Mouse (Mus musculus): ENCODE measurements around the gene Actr6.

Actr6 gene

DNA sequence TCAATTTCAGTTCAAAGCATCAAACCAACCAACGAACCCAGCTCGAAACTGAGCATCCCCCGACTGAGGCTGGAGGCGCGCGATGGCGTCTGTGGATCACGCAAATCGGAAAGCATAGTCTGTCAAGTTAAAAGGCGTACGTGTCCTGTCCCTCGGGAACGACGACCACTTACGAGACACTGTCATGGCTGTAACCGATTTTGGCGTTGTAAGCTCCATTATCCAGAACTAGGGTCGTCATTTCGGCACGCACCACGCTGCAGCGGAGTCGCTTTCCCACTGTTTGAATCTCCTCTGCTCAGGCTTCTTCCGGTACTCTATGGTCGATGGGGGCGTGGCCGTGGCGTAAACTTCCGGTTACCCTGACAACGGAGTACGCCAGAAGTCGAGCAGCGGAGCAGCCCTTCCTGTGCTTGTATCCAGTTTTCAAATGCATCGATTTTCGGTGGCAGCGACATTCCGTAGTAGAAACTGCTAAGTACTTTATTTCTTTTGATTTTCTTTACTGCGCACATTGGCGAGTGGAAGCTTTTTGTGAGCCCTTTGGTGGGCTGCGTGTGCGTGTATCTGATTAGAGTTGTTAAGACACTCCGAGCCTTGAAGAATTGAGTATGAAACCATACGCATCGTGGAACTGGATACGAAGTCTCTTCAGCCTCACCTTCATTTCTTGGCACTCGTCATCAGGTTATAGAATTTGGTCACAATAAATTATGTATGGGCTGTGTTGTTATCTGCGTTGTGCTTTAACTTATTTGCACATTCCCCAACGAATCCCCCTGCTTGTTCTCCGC is at the start of gene Actr6:
Gene Actr6, minus strand, starts transcription at position 295 of the 794 bp plus-strand sequence.
- peak; percentile 94 for DNase-seq

DNA sequence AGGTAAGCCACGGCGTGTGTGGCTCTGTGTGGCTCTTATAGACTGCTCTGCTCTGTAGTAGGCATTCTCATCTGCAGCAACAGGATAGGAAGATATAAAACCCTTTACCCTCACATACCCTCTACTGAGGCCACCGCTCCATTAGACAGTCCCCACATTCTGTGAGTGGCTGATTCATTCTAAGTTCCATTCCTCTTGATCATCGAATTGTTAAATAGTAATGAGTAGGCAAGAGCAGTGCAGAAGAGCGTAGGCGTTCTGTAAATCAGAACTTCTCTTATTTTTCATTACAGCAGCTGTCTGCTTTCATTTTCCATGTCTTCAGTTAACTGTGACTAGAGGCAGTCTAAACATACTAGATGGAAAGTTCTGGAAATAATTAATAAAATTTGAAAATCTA is 43.9 kb upstream of the Actr6 start:
- DNase-seq, result no peak

DNA sequence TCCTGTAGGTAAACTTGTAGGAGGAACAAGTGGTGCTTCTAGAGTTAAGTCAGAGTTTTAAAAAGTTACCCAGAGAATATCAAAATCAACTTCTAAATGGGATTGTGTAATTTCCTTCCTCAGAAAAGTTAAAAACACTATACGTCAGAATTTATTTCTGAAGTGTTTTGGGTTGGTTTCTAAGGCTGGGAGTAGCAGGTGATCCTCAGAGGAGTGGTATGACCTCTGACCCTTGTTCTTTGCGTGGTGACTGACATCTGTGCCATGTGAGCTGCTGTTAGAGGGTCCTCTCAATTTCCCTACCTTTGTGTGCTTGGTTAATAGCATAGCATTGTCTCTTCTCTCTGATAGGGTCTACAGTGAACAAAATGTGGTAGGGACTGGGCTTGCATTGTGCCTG is 39.8 kb upstream of the Actr6 start:
- DNase-seq, result no peak

DNA sequence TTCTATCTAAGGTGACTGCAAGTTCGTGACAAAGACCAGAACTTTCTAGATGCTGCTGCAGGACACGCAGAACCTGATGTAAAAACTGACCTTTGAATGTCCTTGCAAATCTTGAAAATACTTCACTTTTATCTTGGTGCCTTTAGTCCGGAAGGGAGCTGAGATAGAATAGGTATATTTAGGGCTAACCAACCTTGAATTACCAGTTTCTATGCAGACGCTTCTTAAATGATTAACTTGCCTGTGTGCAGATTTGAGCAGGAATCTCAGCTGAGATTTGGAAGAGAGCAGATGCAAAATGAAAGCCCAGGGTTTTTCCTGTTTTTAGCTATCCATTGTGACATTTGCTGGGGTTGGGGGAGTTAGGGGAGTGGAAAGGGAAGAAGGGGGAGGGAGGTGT is 37.0 kb upstream of the Actr6 start:
- DNase-seq, result no peak

DNA sequence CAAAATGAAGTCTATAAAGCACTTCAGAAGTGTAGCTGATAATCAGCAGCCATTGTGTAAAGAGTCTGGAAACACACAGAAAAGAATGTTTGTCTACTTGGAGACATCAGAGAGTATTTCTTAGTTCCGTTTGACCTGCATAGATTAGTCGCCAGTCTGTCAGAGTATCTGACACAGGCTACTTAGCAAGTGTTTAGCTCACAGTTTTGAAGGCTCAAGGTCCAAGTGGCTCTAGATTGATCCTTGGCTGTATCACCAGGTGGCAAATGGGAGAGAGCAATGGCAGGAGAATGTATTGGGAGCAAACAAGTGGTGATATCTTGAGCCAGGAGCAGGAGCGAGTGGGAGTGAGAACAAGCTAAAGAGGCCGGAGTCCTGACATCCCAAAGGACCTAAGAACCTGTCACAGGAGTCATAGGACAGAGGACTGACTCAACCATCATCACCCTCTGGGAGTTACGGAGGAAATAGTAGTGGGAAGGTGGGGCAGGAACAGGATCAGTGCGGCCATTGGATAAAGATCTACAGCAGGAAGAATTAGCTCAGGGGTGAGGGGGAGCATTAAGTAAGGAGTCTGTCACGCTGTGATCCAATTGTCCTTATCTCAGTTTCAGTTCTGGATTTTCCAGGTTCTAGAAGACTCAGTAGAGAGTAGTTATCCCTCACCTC is 36.4 kb upstream of the Actr6 start:
- no peak for DNase-seq

DNA sequence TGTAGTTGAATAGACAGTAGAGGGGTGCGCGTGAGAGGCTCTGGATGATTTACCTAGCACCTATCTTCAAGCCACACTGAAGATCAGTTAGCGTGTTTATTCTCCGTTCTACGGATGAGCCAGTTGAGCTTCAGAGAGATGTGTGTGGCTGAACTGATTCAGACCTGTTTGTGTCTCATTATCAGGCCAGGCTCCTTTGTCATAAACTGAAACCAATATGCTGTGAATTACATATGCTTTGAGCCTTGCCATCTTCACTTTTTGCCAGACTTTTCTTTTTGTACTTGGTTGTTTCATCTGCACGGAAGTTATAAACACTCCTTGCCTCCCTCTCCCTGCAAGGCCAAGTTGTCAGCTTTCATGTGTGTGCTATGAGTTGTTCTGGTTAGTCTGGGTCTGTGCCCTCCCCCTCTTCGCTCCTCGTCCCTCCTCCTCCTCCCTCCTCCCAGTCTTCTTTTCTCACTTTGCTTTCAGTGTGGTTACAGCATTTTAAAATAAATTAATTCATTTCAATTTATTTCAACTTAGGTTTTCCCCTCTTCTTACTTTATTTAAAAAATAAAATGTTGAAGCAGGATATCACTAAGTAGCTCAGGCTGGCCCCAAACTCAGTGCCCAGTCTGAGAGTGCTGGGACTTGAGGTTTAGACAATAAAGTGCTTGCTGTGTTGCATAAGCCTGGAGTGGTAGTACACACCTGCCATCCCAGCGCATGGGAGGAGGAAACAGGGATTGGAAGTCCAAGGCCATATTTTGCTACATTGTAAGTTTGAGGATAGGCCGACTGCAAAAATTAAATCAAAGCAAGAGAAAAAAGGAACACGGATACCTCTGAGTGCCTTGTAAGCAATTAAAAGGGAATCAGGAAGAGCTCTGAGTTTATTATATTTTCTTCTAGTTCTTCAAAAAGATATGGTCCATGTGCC is 34.0 kb upstream of the Actr6 start:
- DNase-seq, result no peak

DNA sequence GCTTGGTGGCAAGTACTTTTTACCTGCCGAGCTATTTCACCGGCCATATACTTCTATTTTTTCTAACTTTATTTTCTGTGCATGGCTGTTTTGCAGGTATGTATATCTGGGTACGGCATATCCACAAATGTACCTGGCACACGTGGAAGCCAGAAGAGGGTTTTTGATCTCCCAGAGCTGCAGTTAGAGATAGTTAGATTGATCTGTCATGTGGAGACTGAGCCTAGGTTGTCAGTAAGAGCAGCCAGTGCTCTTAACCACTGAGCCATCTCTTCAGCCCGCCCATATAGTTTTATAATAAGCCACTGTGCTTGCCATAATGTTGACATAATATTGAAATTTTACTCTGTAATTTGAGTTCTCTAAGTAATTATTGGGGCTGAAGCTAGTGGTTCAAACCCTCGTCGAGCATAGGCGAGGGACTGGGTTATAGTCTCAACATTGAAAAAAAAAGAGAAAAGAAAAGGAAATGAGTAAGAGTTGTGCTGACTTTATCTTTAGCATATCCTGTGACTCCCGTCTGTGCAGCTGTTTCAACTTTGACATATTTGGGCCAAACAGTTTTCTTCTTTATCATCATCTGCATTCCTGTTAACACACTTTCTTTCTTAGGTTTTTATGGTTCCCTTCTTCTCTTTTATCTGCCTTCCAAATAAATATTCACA is 32.5 kb upstream of the Actr6 start:
- no peak for DNase-seq

DNA sequence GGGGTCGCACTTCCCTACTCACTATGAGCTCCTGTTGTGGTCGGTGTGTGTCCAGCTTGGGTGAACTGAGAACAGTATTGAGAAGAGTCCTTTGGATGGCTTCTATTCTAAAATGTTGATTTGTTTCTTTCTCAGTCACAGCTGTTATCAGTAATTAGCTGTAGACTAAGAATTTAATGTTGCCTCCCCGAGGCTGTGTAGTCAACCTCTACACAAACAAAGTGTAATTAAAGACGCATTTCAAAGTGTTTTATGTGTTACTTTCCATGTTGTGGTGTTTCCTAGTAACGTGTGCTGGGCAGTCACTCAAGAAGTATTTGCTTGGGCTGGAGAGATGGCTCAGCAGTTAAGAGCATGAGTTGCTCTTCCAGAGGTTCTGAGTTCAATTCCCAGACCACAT is 28.7 kb upstream of the Actr6 start:
- no peak for DNase-seq

DNA sequence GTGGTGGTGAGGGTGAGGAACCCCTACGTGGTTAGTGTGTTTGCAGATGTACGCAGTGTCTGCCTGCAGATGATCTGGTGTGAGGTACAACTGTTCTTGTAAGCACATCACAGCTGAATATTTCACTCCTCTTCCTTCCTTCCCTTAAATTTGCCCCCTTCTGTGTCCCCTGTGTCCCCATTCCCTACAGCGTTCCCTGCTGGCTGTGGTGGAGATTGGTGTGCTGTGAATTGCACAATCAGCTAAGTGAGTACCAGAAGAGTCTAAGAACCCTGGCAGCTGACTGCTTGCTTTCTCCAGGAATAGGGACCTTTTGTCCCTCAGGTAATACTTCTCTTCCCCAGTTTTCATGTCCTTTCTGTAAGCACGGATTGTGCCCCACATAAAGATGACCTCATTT is 23.1 kb upstream of the Actr6 start:
- no peak for DNase-seq

DNA sequence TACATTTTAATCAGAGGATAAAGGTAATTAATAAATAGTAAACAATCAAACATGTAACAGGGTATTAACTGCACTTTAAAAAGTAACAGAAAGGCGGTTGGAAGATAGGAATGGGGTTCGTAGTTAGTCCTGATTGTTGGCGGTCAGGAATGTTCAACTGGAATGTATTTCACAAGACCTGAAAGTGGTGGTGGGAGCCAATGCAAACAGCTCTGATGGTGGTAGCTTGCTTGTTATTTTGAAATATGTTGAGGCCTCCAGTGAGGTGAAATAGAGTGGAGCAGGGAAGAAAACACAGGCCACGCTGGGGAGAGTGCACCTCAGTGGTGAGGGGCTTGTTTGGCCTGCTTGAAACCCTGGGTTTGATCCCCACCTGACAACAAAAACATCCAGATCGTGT is 19.0 kb upstream of the Actr6 start:
- DNase-seq, result peak; percentile 33 to 43

DNA sequence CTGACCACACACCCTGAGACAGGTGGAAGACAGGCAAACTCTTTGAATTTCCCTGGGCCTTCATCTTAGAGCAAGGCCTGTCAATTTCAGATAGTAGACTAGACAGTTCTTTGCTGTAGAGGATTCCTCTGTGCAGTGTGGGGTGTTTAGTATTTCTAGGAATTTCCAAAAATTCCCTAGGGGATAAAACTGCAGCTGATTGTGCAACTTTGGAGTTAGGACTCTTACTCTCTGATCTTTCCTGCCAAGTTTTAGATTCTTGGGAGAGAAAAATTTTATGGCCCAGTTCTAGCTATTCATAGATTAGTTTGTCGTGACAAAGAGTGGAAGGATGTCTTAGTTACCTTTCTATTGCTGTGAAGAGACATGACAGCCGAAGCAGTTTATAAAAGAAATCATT is 16.5 kb upstream of the Actr6 start:
- DNase-seq, result no peak

DNA sequence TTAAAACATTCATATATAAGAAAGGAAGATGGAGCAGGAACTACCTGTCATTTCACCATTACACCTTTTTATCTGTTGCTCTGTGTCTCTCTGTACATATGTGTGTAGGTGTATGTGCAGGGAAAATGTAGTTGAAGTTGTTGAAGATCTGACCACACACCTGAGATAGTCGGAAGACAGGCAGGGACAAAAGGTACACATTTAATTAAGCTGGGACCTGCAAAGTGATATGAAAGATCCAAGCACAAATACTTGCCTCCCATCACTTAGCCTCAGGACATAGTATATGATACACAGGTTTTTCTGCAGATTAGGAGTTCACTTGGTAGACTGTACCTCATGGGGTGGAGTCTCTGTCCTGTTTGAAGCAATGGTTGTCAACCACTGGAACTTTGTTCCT is 15.8 kb upstream of the Actr6 start:
- DNase-seq, result no peak

DNA sequence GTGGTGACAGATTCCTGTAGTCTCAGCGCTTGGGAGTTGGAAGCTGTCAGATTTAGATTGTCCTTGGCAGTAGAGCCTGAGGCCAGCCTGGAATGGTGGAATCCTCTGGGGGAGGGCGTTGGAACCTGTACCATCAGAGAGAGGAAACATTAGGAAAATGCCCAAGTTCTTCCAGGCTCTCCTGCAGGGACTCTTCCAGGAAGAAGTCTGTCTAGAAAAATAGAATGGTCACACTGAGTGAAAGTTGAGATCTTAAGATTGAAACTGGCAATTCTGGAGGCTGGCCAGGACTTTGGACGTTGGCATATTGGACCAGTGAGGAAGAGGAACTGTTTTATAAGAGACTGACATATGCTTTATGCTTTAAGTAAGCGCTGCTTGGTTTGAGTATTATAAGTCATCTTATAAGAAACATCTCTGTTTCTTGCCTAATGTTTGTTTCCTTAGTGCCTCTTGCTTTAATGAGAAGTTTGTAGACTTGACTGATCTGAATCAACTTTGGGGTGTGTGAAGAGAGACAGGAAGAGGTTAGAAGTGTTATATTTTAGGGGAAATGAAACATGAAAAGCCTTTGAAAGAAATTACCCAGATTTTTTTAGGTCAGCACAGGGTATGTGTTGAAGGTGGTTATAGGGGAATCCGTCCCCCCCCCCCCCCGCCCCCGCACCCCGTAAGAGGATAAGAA is 15.3 kb upstream of the Actr6 start:
- DNase-seq, result no peak

DNA sequence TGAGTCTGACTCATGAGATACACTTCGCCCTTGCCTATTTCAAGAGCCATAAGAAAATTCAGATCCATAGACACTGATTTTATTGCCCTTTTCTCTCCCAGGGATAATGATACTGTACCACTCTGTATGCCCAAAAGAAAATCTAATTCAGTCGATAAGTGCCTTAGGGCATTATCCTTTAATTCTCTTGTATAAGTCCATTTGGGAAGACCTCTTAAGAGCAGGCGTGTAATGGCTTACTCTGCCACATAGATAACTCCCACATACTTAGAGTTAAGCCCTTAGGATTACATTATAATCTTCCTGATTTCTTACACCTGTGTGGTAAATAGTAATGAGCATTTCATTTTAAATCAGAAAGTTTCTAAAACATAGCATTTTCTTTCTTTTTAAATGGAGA is 14.5 kb upstream of the Actr6 start:
- no peak for DNase-seq

DNA sequence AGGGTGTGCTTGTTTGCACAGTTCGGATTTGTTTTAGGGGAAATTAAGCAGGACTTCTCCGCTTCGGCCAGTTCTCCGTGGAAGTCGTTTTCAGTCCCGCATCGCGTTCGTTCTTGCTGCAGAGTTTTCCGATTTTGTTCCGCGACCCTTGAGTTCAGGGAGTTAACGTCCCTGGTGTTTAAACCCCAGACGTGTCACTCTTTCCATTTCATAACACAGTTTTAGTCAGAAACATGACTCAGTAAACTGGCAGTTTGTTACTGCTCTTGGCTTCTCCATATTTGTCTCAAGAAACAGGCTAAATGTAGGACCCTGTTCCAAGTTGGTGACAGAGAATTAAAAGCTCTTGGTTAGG is 13.5 kb upstream of the Actr6 start:
- no peak for DNase-seq

DNA sequence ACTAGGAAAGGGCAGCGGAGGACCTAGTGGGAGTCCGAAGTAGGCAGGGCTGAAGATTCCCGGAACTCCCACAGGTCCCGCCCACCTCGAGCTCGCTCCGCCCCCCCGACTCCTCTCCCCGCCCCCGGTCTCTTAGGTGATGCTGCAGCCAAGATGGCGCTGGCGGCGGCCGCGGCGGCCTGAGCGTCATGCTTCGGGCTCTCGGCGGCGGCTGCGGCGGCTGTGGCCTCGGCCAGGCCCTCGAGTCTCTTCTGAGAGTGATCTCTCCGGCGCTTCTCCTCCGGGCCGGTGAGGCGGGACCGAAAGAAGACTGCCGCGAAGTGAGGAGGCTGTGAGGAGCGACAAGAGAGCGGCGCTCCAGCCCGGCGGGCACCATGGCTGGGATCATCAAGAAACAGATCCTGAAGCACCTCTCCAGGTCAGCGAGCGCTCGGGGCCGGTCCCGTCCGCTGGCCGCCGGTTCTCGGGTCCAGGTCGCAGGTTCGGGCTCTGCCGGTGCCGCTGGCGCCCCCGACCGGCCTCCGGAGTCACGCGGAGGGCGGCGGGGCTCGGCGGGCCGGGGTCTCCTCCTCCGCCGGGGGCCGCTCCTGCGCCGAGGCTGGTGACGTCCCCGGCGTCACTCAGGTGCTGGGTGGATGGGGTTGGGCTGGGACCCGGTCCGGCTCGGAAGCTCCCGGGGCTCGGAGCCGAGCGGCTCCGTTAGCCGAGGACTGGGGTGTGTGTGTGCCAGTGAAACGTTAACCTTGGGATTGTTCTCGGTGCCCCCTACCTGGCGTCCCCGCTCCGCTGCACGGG is 13.0 kb upstream of the Actr6 start, which contains the start of gene Uhrf1bp1l:
Gene Uhrf1bp1l, plus strand, starts transcription at position 121 of the 795 bp plus-strand sequence.
- peak; percentile 93 to 94 for DNase-seq

DNA sequence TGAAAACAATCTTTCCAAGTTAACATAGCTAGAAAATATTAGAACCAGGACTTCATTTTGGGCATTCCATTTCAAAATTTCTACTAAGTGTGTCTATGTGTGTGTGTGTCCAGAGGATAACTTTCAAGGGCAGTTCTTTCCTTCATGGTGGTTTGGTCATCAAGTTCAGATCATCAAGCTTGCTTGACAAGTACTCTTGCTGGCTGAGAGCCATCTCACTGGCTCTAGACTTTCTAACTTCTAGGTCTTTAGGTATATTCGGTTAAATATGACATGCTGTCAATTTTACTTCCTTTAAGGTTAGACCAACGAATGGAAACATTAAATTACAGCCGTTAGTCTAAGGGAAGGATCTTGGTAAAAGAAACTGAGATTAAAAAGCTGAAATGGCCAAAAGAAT is 12.2 kb upstream of the Actr6 start:
- no peak for DNase-seq

DNA sequence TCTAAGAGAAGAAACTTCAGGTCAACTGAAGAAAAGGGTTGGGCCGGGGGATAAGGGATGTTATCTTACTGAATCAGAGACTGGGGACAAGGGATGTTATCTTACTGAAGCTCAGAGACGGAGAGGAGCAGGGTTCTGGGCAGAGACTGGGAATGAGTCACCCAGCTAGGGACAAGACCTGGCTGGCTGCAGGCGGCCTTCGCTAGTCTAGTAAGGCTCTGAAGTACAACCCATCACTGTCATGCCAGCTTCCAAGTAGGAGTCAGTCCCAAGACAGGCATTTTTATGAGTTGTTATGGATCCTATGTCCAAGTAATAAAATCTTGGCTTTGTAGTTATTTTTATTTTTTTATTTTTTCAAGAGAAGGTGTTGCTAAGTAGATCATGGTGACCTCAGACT is 11.2 kb upstream of the Actr6 start:
- DNase-seq, result no peak

DNA sequence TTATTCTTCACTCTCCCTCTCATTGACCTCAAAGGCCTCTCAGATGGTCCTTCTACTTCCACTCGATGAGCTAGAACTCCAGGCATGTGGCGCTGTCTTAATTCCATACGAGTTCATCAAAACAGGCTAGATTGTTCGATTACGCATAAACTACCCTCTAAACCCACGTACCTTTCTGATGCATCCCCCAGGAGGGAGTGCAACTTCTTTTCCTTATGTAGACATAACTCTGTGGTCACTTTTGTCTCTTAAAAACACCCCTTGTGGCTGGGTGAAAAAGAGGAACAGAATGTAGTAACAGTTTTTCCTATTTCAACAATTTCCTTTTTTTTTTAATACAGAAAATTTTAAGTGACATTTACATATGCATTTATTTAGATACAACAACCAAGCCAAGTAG is 8.9 kb upstream of the Actr6 start:
- no peak for DNase-seq

DNA sequence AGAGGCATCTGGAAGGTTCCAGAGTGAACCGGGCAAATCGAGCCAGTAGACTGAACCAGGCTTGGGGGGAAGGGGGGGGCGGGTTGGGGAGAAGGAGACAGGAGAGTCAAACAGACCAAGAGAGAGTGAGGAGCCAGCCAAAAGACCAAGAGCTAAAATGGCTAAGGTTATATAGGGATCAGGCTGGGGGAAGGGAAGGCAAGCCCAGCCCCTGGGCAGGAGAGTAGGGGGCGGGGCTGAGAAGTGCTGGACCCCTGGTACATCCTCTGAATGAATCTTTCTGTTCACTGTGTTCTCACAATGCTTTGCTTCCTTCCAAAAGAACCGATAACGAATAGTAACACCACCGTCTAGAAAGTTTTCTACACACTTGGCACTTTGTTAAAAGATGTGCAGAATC is 7.6 kb upstream of the Actr6 start:
- no peak for DNase-seq

DNA sequence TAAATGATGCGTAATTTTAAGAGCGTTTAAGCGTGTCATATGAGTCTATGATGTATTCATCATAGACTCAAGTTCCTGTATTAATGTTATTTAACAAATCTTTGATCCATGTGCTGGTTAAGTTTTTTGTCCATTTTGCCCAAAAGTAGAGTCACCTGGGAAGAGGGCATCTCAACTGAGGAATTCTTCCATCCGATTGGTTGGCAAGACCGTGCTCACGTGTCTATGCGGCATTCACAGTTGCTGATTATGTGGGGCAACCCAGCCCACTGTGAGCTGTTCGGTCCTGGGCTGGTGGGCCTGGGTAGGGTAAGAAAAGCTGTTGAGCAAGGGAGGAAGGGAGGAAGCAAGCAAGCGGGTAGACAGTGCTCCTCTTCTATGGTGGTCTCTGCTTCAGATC is 6.3 kb upstream of the Actr6 start:
- DNase-seq, result no peak

DNA sequence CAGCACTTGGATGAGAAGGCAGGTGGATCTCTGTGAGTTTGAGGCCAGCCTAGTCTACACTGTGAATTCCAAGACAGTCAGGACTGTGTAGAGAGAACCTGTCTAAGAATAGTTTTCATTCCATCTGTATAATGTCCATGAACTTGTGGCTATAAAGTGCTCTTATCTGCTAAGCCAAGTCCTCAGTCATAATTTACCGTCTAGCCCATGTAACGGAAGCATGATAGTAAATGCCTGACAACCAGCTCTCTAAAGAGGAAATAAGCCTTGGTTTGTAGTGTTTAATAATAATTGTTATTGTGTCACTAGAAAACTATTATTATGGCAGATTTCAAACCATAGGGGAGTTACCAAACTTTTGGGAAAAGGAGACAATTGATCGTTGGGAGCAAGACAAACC is 5.8 kb upstream of the Actr6 start:
- DNase-seq, result no peak

Data from lung, postnatal 4 days (tissue).